Mouse (Mus musculus) layer of hippocampus, postnatal 14 days (tissue): Measurements from ENCODE around the gene Stk11ip. TPM values are rescaled to one million over a fixed set of nuclear protein-coding genes. Genes with fewer than 3 reads are reported as not detected.

Experiments
- DNase-seq, 2 experiments: peaks; one replicate each; pipeline ENCODE4 v3.0.0; 2021 to 2022; ENCODE audit warnings: low spot score in 2 of 2, mixed read lengths in 1 of 2
- long read RNA-seq, 2 experiments: library from polyadenylated mRNA; stranded (forward); transcript quantifications; one replicate each; pipeline ENCODE4 v2.0.0; 2021
- total RNA-seq, 2 experiments: library from RNA; stranded (reverse); gene quantifications; 2 replicates each; pipeline ENCODE4 v1.2.3; 2021

Gene Stk11ip
- total RNA-seq: 10 to 100 TPM; 23.6 to 30.8 TPM
- long read RNA-seq, experiment 1, full-length matches to known transcripts: 2 of 9 reads
- long read RNA-seq, experiment 1, partial matches to known transcripts: 6 of 9 reads
- long read RNA-seq, experiment 1, other reads (novel, unspliced or antisense): 1 of 9 reads
- long read RNA-seq, experiment 2, full-length matches to known transcripts: 6 of 12 reads
- long read RNA-seq, experiment 2, partial matches to known transcripts: 5 of 12 reads
- long read RNA-seq, experiment 2, other reads (novel, unspliced or antisense): 1 of 12 reads

- peak; percentile 91 to 92 for DNase-seq
These were observed at the start of gene Stk11ip for GRCm38 (mm10) chr1:75521321-75522031. Stk11ip (plus strand) TSS chr1:75521529.

GRCm38 (mm10) chr1:75476441-75476840 lies 44.9 kb upstream of the Stk11ip start:
- no peak for DNase-seq

GRCm38 (mm10) chr1:75477264-75477965 lies 43.9 kb upstream of the Stk11ip start:
- DNase-seq: peak; percentile 81 to 82

DNA sequence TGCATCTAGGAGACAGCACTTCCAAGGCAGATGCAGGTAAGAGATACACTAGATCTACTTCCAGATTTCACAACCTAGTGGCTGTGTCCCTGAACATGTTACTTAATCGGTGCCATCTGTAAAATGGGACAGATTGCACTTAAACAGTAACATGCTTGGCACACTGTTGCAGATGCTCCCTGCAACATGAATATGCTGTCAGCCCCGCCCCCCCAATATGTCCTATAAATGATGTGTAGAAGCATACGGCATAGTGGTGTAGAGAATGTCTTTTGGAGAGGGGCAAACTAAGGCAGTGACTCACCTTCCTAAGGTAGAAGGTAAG lies 43.4 kb upstream of the Stk11ip start:
- no peak for DNase-seq

DNA sequence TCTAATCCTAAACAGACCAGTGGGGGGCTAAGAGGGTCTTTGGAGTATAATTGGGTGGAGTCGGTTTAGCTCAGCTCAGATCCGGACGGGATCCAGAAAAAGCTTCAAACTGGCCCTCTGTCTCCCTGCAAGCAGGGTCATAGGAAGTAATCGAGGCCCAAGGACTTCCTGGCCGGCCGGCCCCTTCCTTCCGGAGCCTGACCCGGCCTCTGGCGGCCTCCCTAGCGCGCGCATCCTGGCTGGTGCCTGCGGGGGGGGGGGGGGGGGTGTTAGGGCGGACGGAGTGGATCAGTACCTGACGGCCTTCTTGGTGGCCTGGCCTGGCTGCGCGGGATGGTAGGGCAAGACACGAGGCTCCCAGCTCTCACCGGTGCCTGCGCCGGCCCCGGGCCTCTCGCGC lies 42.8 kb upstream of the Stk11ip start:
- no peak for DNase-seq

DNA sequence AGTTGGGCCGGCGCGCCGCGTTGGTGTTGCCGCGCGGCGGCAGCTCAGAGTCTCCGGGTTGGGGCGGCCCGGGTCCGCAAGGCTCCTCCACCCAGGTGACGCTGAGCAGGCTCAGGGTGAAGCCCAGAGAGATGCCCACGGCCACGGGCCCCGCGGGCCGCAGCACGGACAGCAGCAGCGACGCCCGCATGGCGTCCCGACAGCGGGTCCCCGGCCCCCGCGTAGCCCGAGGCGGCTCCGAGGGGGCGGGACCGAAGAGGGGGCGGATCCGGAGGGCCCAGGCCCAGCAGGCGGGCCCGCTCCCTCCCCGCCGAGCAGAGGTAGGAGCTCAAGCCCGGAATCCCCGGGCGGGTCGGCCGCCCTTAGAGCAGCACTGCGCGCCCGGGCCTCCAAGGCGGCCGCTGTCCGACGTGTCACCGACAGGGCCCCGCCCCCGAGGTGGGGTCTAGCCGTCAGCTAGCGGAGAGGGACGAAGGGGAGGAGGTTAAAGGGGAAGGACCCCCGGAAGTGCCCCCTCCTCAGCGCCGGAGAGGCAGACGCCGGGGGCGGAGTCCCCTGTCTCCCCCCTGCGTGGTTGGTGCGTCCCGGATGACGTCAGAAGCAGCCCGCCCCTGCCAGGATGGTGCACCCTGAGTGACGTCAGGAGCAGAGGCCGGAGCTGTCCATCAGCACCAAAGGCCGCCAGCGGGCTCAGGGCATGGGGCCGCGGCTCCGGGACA lies 42.3 kb upstream of the Stk11ip start, which contains the start of the genes Chpf and Tmem198:
Chpf (minus strand) TSS at position 392 of the 719 bp plus-strand sequence.
Tmem198 (plus strand) TSS at position 617 of the 719 bp plus-strand sequence.
- peak; percentile 99 for DNase-seq

DNA sequence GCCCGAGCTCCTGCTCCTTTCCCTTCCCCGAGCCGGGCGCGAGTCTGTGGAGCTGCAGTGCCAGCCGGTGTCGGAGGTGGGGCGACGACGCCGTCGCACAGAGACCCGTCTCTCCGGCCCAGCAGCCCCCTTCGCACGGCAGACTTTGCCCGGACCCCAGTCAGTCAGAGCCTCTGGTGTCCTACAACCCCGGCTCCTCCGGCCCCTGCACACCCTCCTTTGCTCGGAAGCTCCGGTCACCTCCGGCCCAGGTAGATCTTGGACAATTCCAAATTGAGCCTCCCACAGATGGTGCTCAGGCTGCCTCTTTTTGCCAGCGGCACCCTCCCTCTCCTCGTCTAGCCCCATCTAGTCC lies 41.7 kb upstream of the Stk11ip start:
- no peak for DNase-seq

DNA sequence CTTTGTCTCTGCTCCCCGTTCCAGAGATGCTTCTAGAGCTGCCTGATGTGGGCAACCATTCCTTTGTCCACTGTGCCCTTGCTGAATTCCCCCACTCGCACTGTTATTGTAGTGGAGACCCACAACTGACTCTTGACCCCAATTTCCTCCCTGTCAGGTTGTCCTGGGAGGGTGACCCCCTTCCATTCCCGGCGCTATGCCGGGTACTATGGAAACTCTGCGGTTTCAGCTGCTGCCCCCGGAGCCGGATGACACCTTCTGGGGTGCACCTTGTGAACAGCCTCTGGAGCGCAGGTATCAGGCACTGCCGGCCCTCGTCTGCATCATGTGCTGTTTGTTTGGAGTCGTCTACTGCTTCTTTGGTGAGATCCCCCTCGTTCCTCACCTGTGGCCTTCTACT lies 41.3 kb upstream of the Stk11ip start:
- DNase-seq: no peak

DNA sequence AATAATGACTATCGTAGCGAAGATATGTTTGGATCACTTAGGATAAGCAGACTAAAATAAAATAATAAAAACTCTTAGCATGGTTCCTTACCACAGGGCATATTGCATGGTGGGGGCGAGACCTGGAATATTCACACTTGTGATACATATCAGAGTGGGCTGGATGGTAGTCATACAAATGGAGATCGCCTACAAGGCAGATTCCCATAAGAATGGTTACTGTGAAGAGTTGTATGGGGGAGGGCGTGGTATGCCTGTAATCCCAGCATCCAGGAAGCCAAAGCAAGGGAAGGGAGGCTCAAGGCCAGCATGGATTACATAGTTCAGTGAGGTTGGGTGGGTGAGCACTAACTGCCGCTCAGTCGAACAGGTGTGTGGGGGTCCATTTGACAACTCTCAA lies 40.6 kb upstream of the Stk11ip start:
- no peak for DNase-seq

- DNase-seq: no peak
These were observed 34.8 kb upstream of the Stk11ip start for GRCm38 (mm10) chr1:75486561-75486960.

DNA sequence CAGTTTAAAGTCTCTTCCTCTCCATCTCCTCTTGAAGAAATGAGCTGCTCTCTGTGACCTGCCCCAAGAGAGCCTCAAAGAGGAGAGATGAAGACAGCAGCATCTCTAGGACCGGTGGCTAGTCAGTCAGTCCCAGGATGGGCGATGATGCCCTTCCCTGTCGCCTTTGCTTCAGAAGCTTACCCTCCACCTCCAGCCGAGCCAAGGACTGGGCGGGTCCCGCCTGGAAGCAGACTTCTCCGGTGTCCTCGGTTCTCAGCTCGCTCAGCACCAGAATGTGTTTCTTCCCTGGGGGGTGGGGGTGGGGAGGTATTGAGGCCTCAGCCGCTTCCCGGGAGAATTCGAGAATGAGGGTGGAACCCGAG lies 34.3 kb upstream of the Stk11ip start:
- DNase-seq: no peak

- peak; percentile 52 to 63 for DNase-seq
These were observed 33.7 kb upstream of the Stk11ip start for GRCm38 (mm10) chr1:75487405-75488161.

- no peak for DNase-seq
These were observed 30.4 kb upstream of the Stk11ip start for GRCm38 (mm10) chr1:75490785-75491551.

DNA sequence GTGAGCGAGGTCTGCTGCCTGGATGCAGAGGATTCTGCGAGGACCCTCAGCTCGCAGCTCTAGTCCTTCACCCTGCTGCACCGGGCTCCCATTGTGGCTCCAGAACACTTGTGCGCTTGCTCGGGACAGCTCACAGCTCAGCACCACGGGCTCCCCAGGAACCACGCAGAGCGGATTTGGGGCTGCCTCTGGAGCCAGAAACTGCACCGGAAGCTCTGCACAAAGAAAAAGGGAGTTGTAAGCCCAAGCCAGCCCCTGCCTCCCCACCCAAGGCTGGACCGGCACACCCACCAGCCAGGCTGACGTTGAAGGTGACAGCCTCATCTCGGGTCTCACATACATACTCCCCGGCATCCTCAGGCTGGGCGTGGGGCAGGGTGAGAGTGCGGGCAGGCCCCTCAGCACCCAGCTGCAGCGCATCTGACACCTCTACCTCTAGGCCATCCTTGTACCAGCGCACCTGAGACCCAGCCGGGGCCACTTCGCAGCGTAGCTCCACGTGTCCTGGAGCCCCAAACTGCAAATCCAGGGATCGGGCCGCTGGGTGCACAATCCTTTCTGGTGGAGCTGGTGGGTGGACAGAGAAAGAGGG lies 28.7 kb upstream of the Stk11ip start:
- DNase-seq: no peak

DNA sequence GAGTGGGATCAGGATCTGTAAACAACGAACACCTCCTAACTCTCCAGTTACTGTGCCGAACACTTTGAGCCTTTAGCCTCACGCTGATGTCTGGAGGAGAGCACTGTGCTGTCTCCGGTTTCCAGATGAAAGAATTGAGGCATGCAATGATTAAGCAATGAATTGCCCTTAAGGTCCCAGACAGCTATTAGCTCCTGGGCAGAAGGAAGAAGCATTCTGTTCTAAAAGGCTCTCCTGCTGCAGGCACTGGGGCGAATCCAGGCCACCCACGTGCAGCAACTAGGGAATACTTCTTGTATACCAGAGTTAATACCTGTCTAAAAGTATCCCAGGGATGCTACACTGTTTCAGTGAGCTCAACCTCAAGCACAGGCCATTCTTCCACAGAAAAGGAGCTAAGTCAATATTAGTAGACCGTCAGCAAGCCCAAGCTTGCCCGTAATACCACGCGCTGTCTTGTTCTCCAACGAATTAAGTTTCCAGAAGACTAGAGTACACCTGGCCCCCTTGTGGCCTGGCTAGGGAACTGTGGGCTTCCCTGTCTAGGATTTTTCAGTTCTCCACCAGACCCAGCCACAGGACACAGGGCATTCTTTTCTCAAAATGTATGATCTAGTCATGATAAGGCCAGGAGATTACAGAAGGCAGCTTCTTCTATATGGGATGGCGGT lies 26.3 kb upstream of the Stk11ip start:
- DNase-seq: no peak

- DNase-seq: no peak
These were observed 22.4 kb upstream of the Stk11ip start for GRCm38 (mm10) chr1:75498897-75499296.

- DNase-seq: no peak
These were observed 21.9 kb upstream of the Stk11ip start for GRCm38 (mm10) chr1:75499441-75499840.

GRCm38 (mm10) chr1:75501905-75502304 lies 19.4 kb upstream of the Stk11ip start:
- DNase-seq: no peak
